Mouse (Mus musculus) midbrain, postnatal 0 days (tissue): ENCODE results near the gene Bcas3. TPM values are rescaled to one million over a fixed set of nuclear protein-coding genes. Genes with fewer than 3 reads are reported as not detected.

Source experiments
- ATAC-seq: fragments of 200-750 bp; cut with Nextera tagmentation; 2 replicates; pipeline ENCODE4 v1.8.0; 2017; ENCODE audit warnings: moderate number of reproducible peaks, mild to moderate bottlenecking, moderate TSS enrichment, moderate library complexity; ENCODE audit not compliant: low FRiP score
- DNase-seq: peaks from one replicate; pipeline ENCODE4 v3.0.0-alpha.2; 2015; ENCODE audit warnings: low spot score
- H3K27ac ChIP-seq: fragments of 300-500 bp; sonication (generic); 2 replicates; pipeline ENCODE4 v1.5.1; 2014; ENCODE audit warnings: low read depth, mild to moderate bottlenecking, low read length, mixed read lengths
- H3K27me3 ChIP-seq: fragments of 300-500 bp; sonication (generic); 2 replicates; pipeline ENCODE4 v1.6.1; 2014; ENCODE audit warnings: low read length, control low read depth, mixed read lengths; ENCODE audit not compliant: insufficient read depth
- H3K36me3 ChIP-seq: fragments of 300-500 bp; sonication (generic); 2 replicates; pipeline ENCODE4 v1.6.1; 2014; ENCODE audit warnings: low read length, control low read depth, mixed read lengths; ENCODE audit not compliant: insufficient read depth
- H3K4me1 ChIP-seq: fragments of 300-500 bp; sonication (generic); 2 replicates; pipeline ENCODE4 v1.6.1; 2014; ENCODE audit warnings: mild to moderate bottlenecking, control low read depth, antibody characterized with exemption, low read length, mixed read lengths; ENCODE audit not compliant: insufficient read depth
- H3K4me2 ChIP-seq: fragments of 300-500 bp; sonication (generic); 2 replicates; pipeline ENCODE4 v1.6.1; 2014; ENCODE audit warnings: low read depth, mild to moderate bottlenecking, low read length, mixed read lengths; ENCODE audit not compliant: poor library complexity, severe bottlenecking
- H3K4me3 ChIP-seq: fragments of 300-500 bp; sonication (generic); 2 replicates; pipeline ENCODE4 v1.5.1; 2014; ENCODE audit warnings: low read depth, mild to moderate bottlenecking, low read length, moderate library complexity
- H3K9ac ChIP-seq: fragments of 300-500 bp; sonication (generic); replicated peaks from 2 replicates; pipeline ENCODE4 v1.6.1; 2014; ENCODE audit warnings: mild to moderate bottlenecking, low read length, moderate library complexity, mixed read lengths; ENCODE audit not compliant: poor library complexity, severe bottlenecking
- H3K9me3 ChIP-seq: fragments of 300-500 bp; sonication (generic); 2 replicates; pipeline ENCODE4 v1.6.1; 2016; ENCODE audit warnings: low read length, control low read depth
- CTCF ChIP-seq: IDR thresholded peaks from 2 replicates; pipeline ENCODE4 v1.5.1; 2016; ENCODE audit warnings: antibody characterized with exemption, mild to moderate bottlenecking
- WGBS: fragments of 180-500 bp; shearing (Covaris S2); extraction: QIAGEN DNeasy Blood & Tissue Kit; methylation state at CpG from one replicate; pipeline ENCODE4 v1.1.7; 2014; 5-methylcytosine and 5-hydroxymethylcytosine counted together
- polyA plus RNA-seq: library from polyadenylated mRNA; unstranded; fragments of >200 nt; fragmentation: Nextera tagmentation; extraction: Ambion mirVana; gene quantifications from 2 replicates; pipeline ENCODE4 v1.2.1, GENCODE M21; 2015
- total RNA-seq: library from RNA; depleted of rRNA; stranded (reverse); fragments of >200 nt; gene quantifications from 2 replicates; pipeline ENCODE4 v1.2.3, GENCODE M21; 2014

Gene Bcas3
- total and polyA plus RNA-seq, 2 experiments from 2014 or later, result 28.4 to 34.7 TPM

DNA sequence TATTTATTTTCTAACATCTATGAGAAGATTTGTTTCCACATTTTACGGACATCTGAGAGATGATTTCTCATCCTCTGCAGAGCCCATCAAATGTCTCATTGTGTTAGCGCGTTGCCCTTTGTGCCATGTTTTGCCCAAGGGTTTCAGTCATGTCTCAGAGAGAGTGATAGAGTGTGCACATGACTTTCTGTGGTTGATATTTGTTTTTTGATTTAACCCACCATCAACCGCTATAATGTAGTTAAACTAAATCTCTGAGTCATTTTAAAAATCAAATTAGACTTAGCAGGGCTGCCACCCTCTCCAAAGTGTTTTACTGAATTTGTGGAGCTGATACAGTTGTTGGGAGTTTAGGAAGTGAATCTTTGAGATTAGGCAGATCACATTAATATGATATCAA is 288.5 kb downstream of the Bcas3 start:
- 68% methylated on average over 4 of the region's 4 CpGs for WGBS
- Histone ChIP-seq H3K27me3 (no peaks in the 10 kb centered on the region), H3K9me3 (no peaks in the 10 kb centered on the region), H3K36me3 (no peaks in the 10 kb centered on the region), H3K9ac (no peak overlapping the region), H3K27ac (no peak overlapping the region), H3K4me2 (no peak overlapping the region), H3K4me1 (peaks cover 15% of the 10 kb centered on the region; the same call in 1 of the 2 replicates), H3K4me3 (no peak overlapping the region)
- TF ChIP-seq CTCF, result no peak
- DNase-seq (no peak), ATAC-seq (no peak)

DNA sequence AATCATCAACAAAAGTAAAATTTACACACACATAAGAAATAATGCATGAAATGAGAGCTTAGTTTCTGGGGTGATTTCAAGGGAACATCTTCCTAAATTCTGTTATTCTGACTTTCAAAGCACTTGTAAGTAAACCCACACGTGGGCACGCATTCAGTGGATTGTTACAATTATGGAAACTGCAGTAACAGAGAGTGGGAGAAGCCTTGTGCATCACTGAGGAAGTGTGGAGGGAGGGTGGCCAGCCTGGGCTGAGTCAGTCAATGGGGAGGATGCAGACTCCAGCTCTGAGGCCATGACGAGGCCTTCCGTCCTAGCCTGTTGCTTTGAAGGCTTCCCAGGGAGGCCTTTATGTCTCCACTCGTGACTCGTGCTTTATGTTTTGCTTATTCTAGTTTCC is 289.6 kb downstream of the Bcas3 start:
- DNase-seq (no peak), ATAC-seq (no peak)
- Histone ChIP-seq H3K4me1 (peaks cover 15% of the 10 kb centered on the region; the same call in 1 of the 2 replicates), H3K9ac (no peak overlapping the region), H3K36me3 (no peaks in the 10 kb centered on the region), H3K9me3 (no peaks in the 10 kb centered on the region), H3K27me3 (no peaks in the 10 kb centered on the region), H3K4me2 (no peak overlapping the region), H3K27ac (no peak overlapping the region), H3K4me3 (no peak overlapping the region)
- no peak for TF ChIP-seq CTCF
- WGBS, result 76% methylated on average over 6 of the region's 6 CpGs

DNA sequence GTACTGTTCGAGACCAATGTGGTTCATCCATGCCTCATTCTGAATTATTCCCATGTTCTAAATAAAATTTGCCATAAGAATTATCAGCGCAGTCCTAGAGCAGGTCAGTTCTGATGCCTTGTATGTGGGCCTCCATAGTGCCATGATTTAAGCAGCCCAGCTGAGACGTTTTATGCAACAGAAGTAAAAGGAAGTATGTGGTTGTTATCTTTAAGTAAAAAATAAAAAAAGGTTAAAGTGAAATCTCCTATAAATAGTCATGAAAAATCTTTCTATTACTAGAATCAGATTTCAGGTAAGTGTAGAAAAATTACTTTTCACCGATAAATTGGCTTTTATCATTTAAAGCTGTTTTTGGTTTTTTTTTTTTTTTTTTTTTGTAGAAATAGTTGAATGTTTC is 290.1 kb downstream of the Bcas3 start:
- no peaks in the 10 kb centered on the region for H3K9me3 ChIP-seq
- no peak overlapping the region for H3K27ac ChIP-seq

DNA sequence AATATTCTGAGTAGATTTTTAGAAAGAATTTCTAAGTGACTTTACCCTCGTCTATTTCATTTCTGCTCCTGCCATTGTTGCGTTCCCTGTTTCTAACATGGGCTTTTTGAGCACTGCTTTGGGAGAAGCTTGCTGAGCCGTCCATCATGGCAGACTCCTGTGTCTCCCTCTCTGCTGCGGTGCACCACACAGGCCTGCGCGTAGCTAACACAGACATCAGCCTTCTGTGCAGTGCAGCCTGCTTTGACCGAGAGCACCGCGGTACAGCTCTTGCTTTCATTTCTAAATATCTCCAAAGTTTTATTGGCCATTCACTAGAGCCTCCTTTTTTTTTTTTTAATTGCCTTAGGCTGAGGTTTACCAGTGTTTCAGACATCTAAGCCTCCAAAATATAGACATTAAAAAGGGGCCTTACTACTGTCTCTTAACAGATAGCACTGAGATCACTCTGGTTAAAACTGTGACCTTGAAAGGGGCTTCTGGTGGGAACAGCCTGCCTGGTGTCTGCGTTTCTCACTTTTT is 290.6 kb downstream of the Bcas3 start:
- Histone ChIP-seq H3K27me3 (no peaks in the 10 kb centered on the region), H3K9me3 (no peaks in the 10 kb centered on the region), H3K4me1 (peaks cover 12% of the 10 kb centered on the region; the same call in 1 of the 2 replicates), H3K27ac (no peak overlapping the region), H3K36me3 (no peaks in the 10 kb centered on the region), H3K4me2 (no peak overlapping the region), H3K9ac (no peak overlapping the region), H3K4me3 (no peak overlapping the region)
- no peak for TF ChIP-seq CTCF
- ATAC-seq (no peak), DNase-seq (no peak)
- WGBS, result 57% methylated on average over 10 of the region's 10 CpGs

More for the DNA sequence above, 290.1 kb downstream of the Bcas3 start:
- Histone ChIP-seq H3K4me2 (no peak overlapping the region), H3K27me3 (no peaks in the 10 kb centered on the region), H3K4me3 (no peak overlapping the region), H3K4me1 (peaks cover 15% of the 10 kb centered on the region; the same call in 1 of the 2 replicates), H3K36me3 (no peaks in the 10 kb centered on the region), H3K9ac (no peak overlapping the region)
- no peak for DNase-seq
- 93% methylated on average over 4 of the region's 4 CpGs for WGBS
- TF ChIP-seq CTCF, result no peak
- ATAC-seq, result no peak

DNA sequence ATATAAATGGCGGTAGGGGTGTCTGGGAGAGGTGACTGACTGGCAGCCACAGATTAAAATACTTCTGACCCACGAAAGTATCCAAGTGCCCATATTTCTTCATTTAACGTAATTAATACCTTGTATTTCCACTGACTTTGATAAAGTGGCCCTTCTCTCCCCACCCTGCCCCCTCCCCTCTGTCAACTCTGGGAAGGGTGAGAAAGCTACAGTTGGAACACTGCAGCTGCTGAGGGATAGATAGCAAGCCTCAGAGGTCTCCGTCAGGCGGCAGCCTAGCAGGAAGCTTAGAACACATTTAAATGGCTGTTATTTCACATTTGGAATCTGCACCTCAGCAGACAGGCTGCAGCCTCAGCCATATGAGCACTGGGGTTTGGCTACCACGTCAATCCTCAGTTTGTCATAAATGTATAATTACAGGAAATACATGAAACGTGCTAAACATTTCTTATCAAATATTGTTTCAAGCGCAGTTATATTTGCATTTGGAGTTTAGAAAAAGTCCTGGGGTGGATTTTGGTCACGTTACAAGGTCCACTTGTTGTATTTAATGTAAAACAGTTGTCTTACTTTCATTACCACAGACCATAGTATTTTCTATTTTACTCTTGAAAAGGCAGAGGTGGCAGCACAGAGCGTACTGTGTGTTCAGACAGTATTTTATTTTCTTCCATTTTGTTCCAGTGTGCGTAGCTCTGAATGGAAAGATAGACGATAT is 291.2 kb downstream of the Bcas3 start:
- TF ChIP-seq CTCF, result peak; percentile 14; the same call in 1 of the 2 replicates
- Histone ChIP-seq H3K27me3 (no peaks in the 10 kb centered on the region), H3K9ac (no peak overlapping the region), H3K4me2 (no peak overlapping the region), H3K9me3 (no peaks in the 10 kb centered on the region), H3K36me3 (no peaks in the 10 kb centered on the region), H3K27ac (no peak overlapping the region), H3K4me3 (no peak overlapping the region), H3K4me1 (peaks cover 11% of the 10 kb centered on the region; the same call in 1 of the 2 replicates)
- WGBS, result 76% methylated on average over 12 of the region's 12 CpGs
- ATAC-seq (no peak), DNase-seq (no peak)

DNA sequence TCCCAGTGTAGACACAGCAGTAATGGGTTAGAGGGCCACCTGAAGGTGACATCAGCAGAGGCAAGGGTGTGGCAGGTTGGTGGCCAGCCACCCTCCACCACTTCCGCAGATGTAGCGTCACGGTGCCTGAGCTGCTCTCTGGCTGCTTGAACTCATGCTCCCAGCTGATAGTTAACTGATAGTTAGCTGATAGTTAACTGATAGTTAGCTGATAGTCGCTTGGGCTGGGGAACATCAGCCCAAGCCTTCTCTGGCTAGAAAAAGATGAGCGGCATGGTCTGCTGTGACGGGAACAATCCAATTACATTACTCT is 291.7 kb downstream of the Bcas3 start:
- Histone ChIP-seq H3K4me2 (no peak overlapping the region), H3K27ac (no peak overlapping the region), H3K9me3 (no peaks in the 10 kb centered on the region), H3K9ac (no peak overlapping the region), H3K4me1 (peaks cover 11% of the 10 kb centered on the region; the same call in 1 of the 2 replicates), H3K4me3 (no peak overlapping the region), H3K36me3 (no peaks in the 10 kb centered on the region), H3K27me3 (no peaks in the 10 kb centered on the region)
- TF ChIP-seq CTCF, result no peak
- WGBS, result 83% methylated on average over 6 of the region's 6 CpGs
- ATAC-seq, result no peak
- no peak for DNase-seq
